Mouse (Mus musculus): ENCODE data around the gene Hmox2.
A peak's percentile ranks its signal among the peaks of the same experiment; 100 is the strongest.
"Not testable (repeated sequence)": the region's sequence is repeated elsewhere in the genome, so short reads cannot be mapped to it uniquely, and the experiment has no call there.

Hmox2 gene

DNA sequence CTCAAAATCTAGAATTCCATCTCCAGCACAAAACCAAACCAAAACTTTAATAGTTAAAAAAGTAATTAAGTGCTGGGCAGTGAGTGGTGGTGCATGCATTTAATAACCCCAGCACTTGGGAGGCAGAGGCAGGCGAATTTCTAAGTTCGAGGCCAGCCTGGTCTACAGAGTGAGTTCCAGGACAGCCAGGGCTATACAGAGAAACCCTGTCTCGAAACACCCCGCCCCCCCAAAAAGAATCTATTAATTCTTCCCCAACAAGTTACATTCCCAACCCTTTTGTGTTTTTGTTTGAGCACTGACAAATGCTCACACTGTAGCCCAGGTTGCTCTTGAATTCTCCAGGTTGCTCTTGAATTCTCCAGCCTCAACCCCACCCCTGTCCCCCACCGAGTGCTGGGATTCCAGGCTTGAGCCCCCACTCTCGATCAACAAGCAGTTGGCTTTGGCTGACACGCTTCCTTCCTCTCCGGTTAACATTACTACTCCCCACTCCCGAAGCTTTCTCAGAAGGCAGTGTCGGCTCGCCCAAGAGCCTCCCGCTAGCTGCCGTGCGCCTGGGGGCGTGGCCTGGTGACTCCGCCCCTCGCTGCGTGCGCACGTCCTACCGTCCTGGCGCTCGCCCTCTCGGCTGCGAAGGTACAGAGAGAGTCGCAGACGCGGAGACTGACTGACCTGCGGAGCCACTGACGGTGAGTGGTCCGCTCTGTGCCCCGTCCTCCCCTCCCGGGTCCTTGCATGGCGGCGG, at the start of gene Hmox2:
Gene Hmox2, plus strand, starts transcription at position 582 of the 748 bp plus-strand sequence.
- peak; percentile 90 to 97 for DNase-seq (ENCODE audit: low spot score in 2 of 2)

- no peak for DNase-seq (ENCODE audit: low spot score in 2 of 2)
Observed at GRCm38 (mm10) chr16:4676836-4677235, 49.3 kb upstream of the Hmox2 start.

DNA sequence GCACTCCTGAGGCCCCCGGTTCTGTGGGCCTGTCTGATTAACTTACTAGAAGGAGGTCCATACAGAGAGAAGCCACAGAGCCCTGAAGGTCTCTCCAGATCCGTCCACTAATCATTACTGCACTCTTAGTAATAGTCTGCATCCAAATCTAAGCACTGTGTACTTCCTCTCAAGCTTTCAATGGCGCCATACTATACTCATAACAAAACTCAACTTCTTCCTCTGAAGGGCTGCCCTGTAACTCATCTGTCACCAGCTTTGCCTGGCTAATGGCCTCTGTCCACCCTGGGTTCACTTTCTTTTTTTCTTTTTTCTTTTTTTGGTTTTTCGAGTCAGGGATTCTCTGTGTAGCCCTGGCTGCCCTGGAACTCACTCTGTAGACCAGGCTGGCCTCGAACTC, 48.1 kb upstream of the Hmox2 start:
- DNase-seq (ENCODE audit: low spot score in 2 of 2) = no peak

GRCm38 (mm10) chr16:4679121-4680018, 46.8 kb upstream of the Hmox2 start, which contains the start of gene Coro7:
TSS of gene Coro7 (minus strand) at chr16:4679777.
- DNase-seq (ENCODE audit: low spot score in 2 of 2) = peak; percentile 89 to 90

- not testable (repeated sequence) for DNase-seq (ENCODE audit: low spot score in 2 of 2)
Observed at GRCm38 (mm10) chr16:4680922-4681455, 45.2 kb upstream of the Hmox2 start.

GRCm38 (mm10) chr16:4682628-4683179, 43.5 kb upstream of the Hmox2 start:
- no peak for DNase-seq (ENCODE audit: low spot score in 2 of 2)

- DNase-seq (ENCODE audit: low spot score in 2 of 2) = no peak
Observed at GRCm38 (mm10) chr16:4683193-4683580, 43.0 kb upstream of the Hmox2 start.

DNA sequence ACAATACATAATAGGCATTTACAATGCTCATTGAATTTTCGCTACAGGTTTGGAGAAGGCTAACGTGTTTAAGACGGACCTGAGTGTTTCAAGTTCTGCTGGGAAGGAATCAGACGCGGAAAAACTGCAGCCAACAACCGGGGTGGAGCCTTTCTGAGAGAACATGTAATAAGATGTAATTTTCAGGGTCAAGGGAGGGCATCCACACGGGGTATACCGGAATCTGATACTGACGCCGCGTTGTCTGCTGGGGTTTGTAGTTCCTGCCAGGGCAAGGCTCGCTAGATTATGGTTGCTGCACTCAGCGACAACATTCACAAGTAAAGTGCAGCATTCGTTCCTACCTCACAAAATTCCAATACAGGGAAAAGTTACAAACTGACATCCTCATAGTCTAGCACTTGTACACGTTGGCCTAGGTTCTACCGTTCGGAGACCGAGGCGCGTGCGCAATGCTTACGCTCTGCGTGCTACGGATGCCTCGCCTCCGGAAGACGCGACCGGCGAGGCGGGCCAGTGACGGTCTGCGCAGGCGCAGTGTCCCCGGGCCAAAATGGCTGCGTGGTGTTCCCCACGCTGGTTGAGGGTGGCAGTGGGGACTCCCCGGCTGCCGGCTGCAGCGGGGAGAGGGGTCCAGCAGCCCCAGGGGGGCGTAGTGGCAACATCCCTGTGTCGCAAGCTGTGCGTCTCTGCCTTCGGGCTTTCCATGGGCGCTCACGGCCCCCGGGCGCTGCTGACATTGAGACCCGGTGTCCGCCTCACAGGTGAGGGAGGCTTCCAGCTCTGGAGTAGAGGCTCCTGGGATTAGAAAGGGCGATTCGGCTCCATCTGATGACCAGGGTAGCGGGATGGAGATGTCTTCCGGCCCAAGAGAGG, 42.3 kb upstream of the Hmox2 start:
- peak; percentile 93 to 98 for DNase-seq (ENCODE audit: low spot score in 2 of 2)

DNA sequence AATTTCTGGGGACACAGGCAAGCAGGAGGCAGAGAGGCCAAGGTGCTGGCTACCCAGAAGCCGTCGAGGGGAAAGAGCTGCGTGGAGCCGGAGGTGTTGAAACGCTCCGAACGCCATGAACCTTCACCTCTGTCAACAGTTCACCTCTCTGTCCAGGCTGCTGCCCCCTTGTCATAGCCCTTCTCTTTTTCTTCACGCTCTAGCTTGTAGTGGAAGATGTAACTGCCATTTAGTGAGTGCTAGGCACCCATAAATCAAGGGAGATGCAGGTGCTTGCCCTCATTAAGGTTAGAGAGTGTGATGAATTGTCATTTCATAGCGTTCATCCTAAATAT, 41.7 kb upstream of the Hmox2 start:
- DNase-seq (ENCODE audit: low spot score in 2 of 2) = no peak

DNA sequence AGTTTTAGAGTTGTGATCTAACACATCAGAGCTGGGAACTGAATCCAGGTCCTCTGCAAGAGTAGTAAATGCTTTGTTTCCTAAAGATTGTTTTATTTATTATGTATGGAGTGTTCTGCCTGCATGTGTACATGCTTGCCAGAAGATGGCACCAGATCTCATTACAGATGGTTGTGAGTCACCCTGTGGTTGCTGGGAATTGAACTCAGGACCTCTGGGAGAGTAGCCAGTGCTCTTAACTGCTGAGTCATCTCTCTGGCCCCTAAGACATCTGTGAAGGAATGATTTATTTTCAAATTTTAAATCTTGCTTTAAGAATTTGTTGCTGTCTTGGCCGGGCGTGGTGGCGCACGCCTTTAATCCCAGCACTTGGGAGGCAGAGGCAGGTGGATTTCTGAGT, 36.8 kb upstream of the Hmox2 start:
- DNase-seq (ENCODE audit: low spot score in 2 of 2) = not testable (repeated sequence)

GRCm38 (mm10) chr16:4701211-4701610, 24.9 kb upstream of the Hmox2 start:
- no peak for DNase-seq (ENCODE audit: low spot score in 2 of 2)

- DNase-seq (ENCODE audit: low spot score in 2 of 2) = no peak
Observed at GRCm38 (mm10) chr16:4702646-4703045, 23.5 kb upstream of the Hmox2 start.

DNA sequence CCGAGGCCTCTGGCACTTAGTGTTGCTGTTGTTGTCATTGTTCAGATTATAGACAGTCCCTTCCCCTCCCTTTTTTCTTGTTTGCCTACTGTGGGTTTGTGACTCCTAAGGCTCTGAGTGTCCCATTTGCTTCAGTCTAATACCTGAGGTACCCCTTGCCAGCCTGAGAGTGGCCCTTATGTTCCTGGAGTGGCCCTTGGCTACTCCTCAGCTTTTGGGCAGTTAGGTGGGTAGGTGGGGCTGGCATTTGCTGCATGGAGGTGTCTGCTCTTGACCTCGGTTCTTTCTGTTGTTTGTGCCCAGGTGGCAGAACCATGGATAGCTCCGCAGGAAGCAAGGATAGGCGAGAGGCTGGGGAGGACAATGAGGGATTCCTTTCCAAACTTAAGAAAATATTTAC, 20.6 kb upstream of the Hmox2 start:
- no peak for DNase-seq (ENCODE audit: low spot score in 2 of 2)

- DNase-seq (ENCODE audit: low spot score in 2 of 2) = no peak
Observed at GRCm38 (mm10) chr16:4711173-4711572, 15.0 kb upstream of the Hmox2 start.

DNA sequence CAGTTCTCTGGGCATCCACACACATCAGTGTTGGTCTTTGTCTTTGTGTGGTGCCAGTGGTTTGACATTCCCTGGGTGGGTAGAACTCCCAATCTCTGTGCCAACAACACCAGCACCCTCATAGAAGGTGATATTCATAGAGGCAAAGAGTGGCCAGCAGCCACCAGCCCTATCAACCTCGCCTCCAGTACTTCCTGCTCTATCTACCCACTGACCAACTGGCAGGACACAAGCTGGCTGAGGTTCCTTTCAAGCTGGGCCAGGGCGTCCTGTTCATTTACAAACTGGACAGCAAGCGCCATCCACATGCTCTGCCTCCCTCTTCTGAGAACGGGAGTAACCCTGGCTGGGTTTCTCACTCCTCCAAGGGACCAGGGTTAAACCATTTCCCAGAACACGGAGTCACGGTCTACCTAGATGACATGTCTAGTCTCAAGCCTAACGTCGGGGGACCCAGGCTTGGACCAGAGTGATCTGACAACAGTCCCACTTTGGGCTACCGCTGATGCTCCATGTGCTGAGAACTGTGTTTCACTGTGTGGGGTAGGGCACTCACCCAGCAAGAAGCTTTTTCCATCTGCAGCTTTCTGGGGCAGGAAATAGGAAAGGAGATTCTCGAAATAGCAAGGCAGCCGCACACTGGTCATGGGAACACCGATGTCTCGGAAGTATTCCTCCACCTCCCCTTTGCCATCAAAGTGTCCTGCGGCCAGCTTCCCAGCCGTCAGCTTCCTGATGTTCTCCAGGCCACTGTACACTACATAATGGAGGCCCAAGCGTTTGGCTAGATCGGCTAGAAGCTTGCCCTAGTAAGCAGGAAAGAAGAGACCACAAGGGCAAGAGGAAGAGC, 12.1 kb upstream of the Hmox2 start:
- DNase-seq (ENCODE audit: low spot score in 2 of 2) = no peak

DNA sequence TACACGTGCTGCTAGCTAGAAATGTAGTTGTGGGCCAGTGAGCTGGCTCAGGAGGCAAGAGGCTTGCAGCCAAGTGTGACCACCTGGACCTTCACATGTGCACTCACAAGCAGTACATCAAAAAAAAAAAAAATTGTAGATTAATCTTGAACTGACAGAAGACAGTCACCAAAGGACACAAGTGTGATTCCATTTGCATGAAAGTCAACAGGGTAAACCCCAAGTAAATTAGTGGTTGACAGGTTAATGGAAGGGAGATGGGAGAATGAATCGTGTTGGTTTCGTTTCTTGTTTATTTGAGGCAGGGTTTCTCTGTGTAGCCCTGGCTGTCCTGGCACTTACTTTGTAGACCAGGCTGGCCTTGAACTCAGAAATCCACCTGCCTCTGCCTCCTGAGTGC, 8.3 kb upstream of the Hmox2 start:
- DNase-seq (ENCODE audit: low spot score in 2 of 2) = no peak

DNA sequence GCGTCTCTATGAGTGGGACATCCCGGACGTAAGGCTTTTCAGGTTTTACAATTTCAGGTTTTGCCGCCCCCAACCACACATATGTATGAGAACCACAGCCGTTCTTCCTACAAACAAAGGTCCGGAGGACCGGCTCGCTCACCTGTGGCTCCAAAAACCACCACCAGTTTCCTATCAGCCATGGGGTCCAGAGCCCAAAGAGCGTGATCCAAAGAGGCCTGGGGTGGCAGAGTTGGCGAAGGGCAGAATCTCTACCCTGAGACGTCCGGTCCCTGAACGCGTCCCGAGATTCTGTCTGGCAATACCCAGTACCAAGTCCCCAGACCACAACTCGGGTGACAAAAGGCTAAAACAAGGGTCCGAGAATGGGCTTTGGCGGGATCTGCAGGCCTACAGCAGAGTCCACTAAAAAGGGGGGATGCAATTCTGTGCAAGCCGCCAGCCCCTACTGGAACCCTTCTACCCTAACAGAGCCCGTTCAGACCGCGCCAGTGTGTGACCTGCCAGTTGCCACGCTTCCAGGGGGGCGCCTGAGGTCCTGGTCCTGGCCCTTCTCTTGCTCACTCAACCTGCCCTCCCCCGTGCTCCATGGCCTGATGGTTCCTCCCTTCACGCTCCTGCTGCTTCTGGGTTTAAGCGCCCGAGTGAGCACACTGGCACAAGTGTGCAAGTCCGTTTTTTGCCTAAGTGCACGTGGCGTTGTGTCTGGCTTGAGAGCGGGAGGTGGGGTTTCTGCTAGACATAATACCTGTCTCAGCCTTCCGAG, 7.2 kb upstream of the Hmox2 start, which contains the start of gene Nmral1:
Gene Nmral1, minus strand, starts transcription at position 604 of the 766 bp plus-strand sequence.
- DNase-seq (ENCODE audit: low spot score in 2 of 2) = peak; percentile 51 to 61

- DNase-seq (ENCODE audit: low spot score in 2 of 2) = peak in 1 of 2 experiments; percentile 29
Observed at GRCm38 (mm10) chr16:4722128-4722914, 3.8 kb upstream of the Hmox2 start.

DNA sequence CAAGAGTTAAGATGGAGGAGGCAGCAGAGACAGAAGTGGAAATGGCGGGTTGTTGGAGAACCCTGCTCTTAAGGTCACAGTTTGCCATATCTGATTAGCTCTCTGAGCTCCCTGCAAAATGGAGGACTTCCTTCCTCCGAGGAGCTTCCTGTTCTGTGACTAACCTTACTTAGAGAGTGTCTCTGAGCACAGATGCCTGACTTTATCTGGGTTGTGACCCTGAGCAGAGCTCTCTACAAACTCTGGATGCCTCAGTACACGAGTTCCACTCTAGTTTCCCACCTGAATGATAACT, 3.3 kb upstream of the Hmox2 start:
- peak in 1 of 2 experiments; percentile 22 for DNase-seq (ENCODE audit: low spot score in 2 of 2)
